In the genomic region with DNA sequence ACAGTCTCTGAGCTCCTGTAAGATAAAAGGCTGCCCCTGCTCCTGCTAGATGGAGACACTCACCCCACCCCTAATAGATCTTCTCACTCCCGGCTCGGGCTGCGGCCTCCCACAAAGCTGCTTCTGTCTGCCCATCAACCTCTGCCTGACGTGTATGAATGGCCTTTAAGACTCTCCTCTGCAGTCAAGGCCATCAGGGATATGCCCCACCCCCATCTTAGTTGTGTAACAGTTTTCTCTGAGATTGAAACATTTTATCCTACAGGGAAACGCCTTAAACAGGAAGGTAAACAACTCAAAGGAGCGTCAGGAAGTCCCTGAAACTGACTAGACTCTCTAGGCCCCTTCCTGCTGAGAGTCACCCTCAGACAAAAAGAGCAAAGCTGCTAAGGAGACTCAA, we compare ENCODE assay signal across 30 mouse cellular contexts. TPM values are rescaled to one million over a fixed set of nuclear protein-coding genes. Genes with fewer than 3 reads are reported as not detected.
A peak's percentile ranks its signal among the peaks of the same experiment; 100 is the strongest.
DNase-seq lines count a peak whose midpoint lies in the region; ATAC-seq lines count a peak whose summit lies in the region.
"Had no signal": no experiment of that assay in that cellular context is flagged by ENCODE, and none has a peak within 500 bp of the region (broad histone marks: within the 10 kb centered on the region; RNA-seq: fewer than 3 reads in every experiment).

No protein-coding gene starts in this region.

- no peak for ATAC-seq in granulocyte monocyte progenitor cell, adult 5-6 weeks (replicated peaks; ENCODE audit: poor library complexity, severe bottlenecking)
- ATAC-seq: forebrain, embryonic 15.5 days; intestine, postnatal 0 days had no signal

- no peak overlapping the region for H3K4me3 ChIP-seq in brown adipose tissue, adult 24 weeks (ENCODE audit: insufficient read depth, low read depth, low read length)
- H3K4me3 ChIP-seq: embryonic facial prominence, embryonic 12.5 days; embryonic facial prominence, embryonic 15.5 days; forebrain, embryonic 15.5 days; hindbrain, embryonic 12.5 days; hindbrain, embryonic 15.5 days had no signal

- peak; percentile 18 for DNase-seq in adrenal gland, postnatal 10 days
- DNase-seq in adrenal gland, adult 8-10 months: no peak
- peak; percentile 44 for DNase-seq in testis, postnatal 14 days (ENCODE audit: low spot score)
- no peak for DNase-seq in testis, postnatal 10 days (ENCODE audit: low spot score)
- no peak for DNase-seq in heart, adult 11 months
- DNase-seq: adrenal gland, postnatal 25 days; cerebellum, adult 18-20 months; cerebellum, adult 9-10 months; cerebellum, postnatal 14 days; gastrocnemius, postnatal 25 days had no signal

- peaks cover 7% of the 10 kb centered on the region; the same call in 1 of the 2 replicates for H3K4me1 ChIP-seq in brown adipose tissue, adult 24 weeks (ENCODE audit: control insufficient read depth, insufficient read depth, insufficient read length, low read length)
- H3K4me1 ChIP-seq: forebrain, embryonic 15.5 days; hindbrain, embryonic 15.5 days had no signal

- H3K27ac ChIP-seq in brown adipose tissue, adult 24 weeks (replicated peaks; ENCODE audit: low read depth, low read length): peak overlapping the region; percentile 54
- H3K27ac ChIP-seq: embryonic facial prominence, embryonic 12.5 days; embryonic facial prominence, embryonic 15.5 days; forebrain, embryonic 15.5 days; hindbrain, embryonic 12.5 days; hindbrain, embryonic 15.5 days had no signal

RNA-seq across cellular contexts. Expression of a gene that starts 6.4 kb away (rescaled TPM):
- not detected for total RNA-seq in adrenal gland, postnatal 10 days (2021)
- total RNA-seq in adrenal gland, adult 8-10 months (2022): not detected
- polyA plus RNA-seq in brown adipose tissue, adult 24 weeks (2012; ENCODE audit: insufficient read depth, insufficient read length, missing spikeins): not detected in 2 replicates
- total RNA-seq in granulocyte monocyte progenitor cell, adult 5-6 weeks (2014; fragmentation: Nextera tagmentation): not detected in 2 replicates
- total RNA-seq in granulocyte monocyte progenitor cell, adult 5-6 weeks (2017): not detected in 2 replicates
- total RNA-seq: adrenal gland, adult 18-20 months; adrenal gland, postnatal 25 days; G1E; gastrocnemius, adult 8-10 months; gastrocnemius, postnatal 25 days; heart, adult 8-10 months; heart, postnatal 25 days; hematopoietic stem cell, adult 5-6 weeks had no signal
- polyA plus RNA-seq: brain, embryonic 14.5 days; embryonic facial prominence, embryonic 12.5 days; embryonic facial prominence, embryonic 15.5 days; forebrain, embryonic 11.5 days; forebrain, embryonic 15.5 days; G1E; heart, embryonic 11.5 days; heart, embryonic 14.5 days; heart, postnatal 0 days; hindbrain, embryonic 12.5 days; hindbrain, embryonic 15.5 days; intestine, embryonic 14.5 days; intestine, postnatal 0 days had no signal

RNA-seq across cellular contexts. Expression of a gene that starts 24.6 kb away (rescaled TPM):
- 10 to 100 TPM in 1 of 2 experiments, 1 to 10 TPM in 1; 9.0 to 17.8 TPM for total RNA-seq in adrenal gland, postnatal 10 days (2021)
- total RNA-seq in adrenal gland, adult 8-10 months (2022): 1 to 10 TPM; 2.9 to 5.5 (median 3.8) TPM
- 10.2 and 10.5 TPM in 2 replicates for polyA plus RNA-seq in brown adipose tissue, adult 24 weeks (2012; ENCODE audit: insufficient read depth, insufficient read length, missing spikeins)
- 2.5 and 3.7 TPM in 2 replicates for total RNA-seq in granulocyte monocyte progenitor cell, adult 5-6 weeks (2014; fragmentation: Nextera tagmentation)
- 1.4 and 3.1 TPM in 2 replicates for total RNA-seq in granulocyte monocyte progenitor cell, adult 5-6 weeks (2017)
- polyA plus RNA-seq: G1E had no signal

Comparison
In these comparisons a context has a peak if more than half of its experiments do, and no peak if none do; other contexts are left out.
1. DNase-seq: peak in adrenal gland, postnatal 10 days (single experiment) and testis, postnatal 14 days (single experiment); none in adrenal gland, adult 8-10 months (single experiment), testis, postnatal 10 days (single experiment) and heart, adult 11 months (single experiment).